Mouse (Mus musculus) left cerebral cortex, postnatal 14 days (tissue): ENCODE measurements around the gene Kbtbd6. TPM values are rescaled to one million over a fixed set of nuclear protein-coding genes. Genes with fewer than 3 reads are reported as not detected.
"Not testable (repeated sequence)": the region's sequence is repeated elsewhere in the genome, so short reads cannot be mapped to it uniquely, and the experiment has no call there.

Experiments
- DNase-seq, 2 experiments: peaks; one replicate each; pipeline ENCODE4 v3.0.0; 2021 to 2022; ENCODE audit warnings: low spot score in 2 of 2, mixed read lengths in 1 of 2
- intact Hi-C: fragments of 180-260 bp; cut with DNase I; formaldehyde crosslinking; loops from one replicate; pipeline ENCODE4 v1.15.1; 2025
- long read RNA-seq, 2 experiments: library from polyadenylated mRNA; stranded (forward); transcript quantifications; one replicate each; pipeline ENCODE4 v2.0.0; 2021
- total RNA-seq, 2 experiments: library from RNA; stranded (reverse); gene quantifications; 2 replicates each; pipeline ENCODE4 v1.2.3; 2021

The Kbtbd6 gene
- total RNA-seq: 1 to 10 TPM in 1 of 2 experiments, under 1 TPM in 1; 0.99 to 1.4 TPM
- long read RNA-seq, experiment 1, partial matches to known transcripts: 0 of 2 reads
- long read RNA-seq, experiment 1, other reads (novel, unspliced or antisense): 0 of 2 reads
- long read RNA-seq, experiment 2, partial matches to known transcripts: 0 of 1 reads
- long read RNA-seq, experiment 2, other reads (novel, unspliced or antisense): 0 of 1 reads

DNA sequence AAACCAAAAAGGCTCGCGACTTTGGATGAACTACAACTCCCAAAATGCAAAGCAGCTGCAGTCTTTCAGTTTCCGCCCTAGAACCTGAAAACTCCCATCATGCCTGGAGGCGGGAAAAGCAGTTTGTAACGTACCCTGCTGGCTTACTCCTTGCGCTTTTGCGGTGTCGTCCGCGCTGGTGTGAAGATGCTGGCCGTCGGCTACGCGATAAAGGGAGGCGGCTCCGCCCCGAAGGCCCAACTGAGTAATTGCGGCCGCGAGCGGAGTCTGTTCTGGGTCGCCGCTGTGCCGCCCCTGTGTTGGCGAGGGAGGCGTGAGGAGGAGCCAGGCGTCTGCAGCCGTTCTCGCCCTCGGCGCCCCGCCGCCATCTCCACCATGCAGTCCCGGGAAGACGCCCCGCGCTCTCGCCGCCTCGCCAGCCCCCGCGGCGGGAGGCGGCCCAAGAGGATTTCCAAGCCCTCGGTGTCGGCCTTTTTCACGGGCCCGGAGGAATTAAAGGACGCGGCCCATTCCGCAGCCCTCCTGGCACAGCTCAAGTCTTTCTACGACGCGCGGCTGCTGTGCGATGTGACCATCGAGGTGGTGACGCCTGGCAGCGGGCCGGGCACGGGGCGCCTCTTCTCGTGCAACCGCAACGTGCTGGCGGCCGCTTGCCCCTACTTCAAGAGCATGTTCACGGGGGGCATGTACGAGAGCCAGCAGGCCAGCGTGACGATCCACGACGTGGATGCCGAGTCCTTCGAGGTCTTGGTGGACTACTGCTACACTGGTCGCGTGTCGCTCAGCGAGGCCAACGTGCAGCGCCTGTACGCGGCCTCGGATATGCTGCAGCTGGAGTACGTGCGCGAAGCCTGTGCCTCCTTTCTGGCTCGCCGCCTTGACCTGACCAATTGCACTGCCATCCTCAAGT lies at the start of gene Kbtbd6:
Gene Kbtbd6 (plus strand): TSS at position 155 of the 910 bp plus-strand sequence.
- intact Hi-C loops: not testable (repeated sequence)
- peak; percentile 81 to 83 for DNase-seq

DNA sequence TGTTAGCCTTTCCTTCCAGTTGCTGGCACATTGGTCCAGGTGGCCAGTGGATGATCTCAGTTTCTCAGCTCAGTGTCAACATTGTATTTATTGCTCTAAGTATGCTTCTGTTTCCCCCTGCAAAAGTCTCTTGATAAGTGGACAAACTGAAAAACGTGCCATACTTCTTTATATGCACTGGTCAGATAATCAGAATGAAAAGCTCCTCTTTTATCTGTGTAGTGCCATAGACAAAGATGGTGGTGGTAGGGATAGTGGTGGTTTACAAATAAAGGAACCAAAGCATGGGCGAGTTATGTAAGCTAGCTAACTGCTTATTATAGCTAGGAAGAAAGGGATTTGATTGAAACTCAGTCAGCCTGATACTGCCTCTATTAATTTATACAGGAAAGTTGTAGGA lies 44.0 kb upstream of the Kbtbd6 start:
- intact Hi-C loops: no loop called here

DNA sequence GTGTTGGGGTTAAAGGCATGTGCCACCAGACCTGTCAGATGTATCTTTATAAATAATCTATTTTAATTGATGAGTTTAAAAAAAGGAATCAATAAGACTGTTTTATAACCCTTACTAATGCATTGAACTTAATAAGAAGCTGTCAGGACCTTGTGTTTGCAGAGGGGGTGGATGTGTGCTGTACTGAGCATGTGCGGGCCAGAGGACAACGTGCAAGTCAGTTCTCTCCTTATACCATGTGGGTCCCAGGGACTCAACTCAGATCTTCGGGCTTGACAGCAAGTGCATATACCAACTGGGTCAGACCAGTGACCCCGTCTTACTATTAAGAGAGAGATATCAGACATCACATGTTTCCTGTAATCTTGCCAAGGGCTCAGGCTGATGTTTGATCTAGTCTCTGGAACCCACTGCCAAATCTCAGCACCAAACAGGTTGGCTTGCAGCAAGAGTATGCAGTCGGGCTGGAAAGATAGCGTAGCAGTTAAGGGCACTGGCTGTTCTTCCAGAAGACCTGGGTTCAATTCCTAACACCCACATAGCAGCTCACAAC lies 42.3 kb upstream of the Kbtbd6 start:
- intact Hi-C loops: no loop called here
- no peak for DNase-seq

More for the DNA sequence above, 44.0 kb upstream of the Kbtbd6 start:
- no peak for DNase-seq

DNA sequence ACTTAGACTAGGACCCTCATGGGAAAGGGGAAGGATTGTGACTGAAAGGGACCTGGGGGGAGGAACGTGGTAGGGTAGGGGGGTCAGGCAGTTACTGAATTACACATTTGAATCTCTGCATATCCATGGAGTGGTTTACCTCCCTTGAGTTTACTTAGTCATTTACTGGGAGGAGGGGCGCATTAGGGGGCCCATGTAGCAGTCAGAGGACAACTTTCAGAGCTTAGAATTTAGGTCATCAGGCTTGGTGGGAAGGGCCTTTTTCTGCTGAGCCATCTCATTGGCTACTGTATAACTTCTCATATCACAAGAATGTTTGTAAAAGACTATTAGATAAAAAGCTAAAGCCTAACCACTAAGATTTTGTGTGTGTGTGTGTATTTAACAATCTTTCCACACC lies 41.0 kb upstream of the Kbtbd6 start:
- intact Hi-C loops: no loop called here
- DNase-seq: no peak

DNA sequence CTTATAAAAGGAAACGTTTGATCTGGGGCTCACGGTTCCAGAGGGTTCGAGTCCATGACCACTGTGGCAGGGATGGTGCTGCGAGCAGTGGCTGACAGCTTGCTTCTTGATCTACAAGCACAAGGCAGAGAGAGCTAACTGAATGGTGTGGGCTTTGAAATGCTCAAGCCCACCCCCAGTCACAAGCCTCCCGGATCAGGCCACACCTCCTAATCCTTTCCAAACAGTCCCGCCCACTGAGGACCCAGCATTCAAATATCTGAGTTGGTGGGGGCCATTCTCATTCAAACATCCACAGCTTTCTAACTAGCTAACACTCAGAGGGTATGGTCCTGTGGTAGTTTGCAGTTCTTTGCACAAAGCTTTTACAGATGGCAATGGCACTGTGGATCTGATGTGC lies 38.5 kb upstream of the Kbtbd6 start:
- no peak for DNase-seq
- intact Hi-C loops: no loop called here

DNA sequence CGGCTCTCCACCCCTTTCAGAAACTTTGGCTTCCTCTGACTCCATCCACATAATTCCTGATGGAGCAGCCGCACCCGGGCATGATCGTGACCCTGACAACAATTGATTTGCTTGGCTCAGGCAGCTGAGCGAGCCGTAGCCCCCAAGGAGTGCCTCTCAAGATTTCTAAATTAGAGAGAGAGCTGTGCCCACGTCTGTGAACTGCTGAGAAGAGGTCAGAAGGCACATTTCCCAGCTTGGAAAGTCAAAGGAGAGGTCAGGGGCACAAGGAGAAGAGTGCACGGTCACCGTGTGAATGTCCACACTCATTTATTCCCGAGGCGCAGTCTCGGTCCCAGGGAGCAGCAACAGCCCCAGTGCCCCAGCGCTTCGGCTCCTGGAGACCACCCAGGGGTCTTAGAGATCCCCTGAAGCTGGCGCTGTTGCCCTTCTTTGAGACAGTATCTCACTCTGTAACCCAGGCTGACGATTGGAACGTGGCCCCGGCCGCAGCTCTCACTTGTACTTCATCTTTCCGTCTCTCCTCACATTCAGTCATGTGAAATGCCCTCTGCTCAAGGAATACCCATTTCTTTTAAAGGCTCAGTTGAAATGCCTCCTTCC lies 31.5 kb upstream of the Kbtbd6 start:
- intact Hi-C loops: no loop called here
- no peak for DNase-seq

DNA sequence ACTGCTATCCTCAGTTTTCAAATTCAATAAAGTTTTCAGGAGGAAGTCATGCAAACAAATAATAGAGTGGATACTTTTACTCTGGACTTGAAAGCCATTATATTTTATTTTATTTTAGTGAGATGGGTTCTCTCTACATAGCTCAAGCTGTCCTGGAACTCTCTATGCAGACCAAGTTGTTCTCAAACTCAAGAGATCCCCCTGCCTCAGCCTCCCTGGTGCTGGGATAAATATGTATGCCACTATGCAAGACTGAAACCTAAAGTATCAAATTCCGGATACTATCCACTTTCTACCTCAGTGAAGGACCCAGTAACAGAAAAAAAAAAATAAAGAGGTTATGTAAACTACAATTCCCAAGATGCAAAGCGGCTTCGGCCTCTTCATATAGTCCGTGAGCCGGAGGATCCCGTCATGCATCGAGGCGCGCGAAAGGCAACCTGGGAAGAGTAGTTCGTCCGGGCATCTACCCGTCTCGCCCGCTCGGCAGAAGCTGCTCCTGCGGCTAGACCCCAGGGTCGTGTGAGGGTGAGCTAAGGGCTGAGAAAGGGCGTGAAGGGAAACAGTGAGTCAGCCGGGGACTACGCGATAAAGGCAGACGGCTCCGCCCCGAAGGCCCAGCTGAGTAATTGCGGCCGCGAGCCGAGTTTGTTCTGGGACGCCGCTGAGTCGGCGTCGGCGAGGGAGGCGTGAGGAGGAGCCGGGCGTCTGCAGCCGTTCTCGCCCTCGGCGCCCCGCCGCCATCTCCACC lies 25.5 kb upstream of the Kbtbd6 start, which contains the start of gene Kbtbd7:
Gene Kbtbd7 (plus strand): TSS at position 533 of the 751 bp plus-strand sequence.
- intact Hi-C loops: no loop called here
- peak; percentile 95 for DNase-seq

DNA sequence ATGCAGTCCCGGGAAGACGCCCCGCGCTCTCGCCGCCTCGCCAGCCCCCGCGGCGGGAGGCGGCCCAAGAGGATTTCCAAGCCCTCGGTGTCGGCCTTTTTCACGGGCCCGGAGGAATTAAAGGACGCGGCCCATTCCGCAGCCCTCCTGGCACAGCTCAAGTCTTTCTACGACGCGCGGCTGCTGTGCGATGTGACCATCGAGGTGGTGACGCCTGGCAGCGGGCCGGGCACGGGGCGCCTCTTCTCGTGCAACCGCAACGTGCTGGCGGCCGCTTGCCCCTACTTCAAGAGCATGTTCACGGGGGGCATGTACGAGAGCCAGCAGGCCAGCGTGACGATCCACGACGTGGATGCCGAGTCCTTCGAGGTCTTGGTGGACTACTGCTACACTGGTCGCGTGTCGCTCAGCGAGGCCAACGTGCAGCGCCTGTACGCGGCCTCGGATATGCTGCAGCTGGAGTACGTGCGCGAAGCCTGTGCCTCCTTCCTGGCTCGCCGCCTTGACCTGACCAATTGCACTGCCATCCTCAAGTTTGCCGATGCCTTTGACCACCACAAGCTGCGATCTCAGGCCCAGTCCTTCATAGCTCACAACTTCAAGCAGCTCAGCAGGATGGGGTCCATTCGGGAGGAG lies 24.8 kb upstream of the Kbtbd6 start:
- intact Hi-C loops, DNase-seq: not testable (repeated sequence)

DNA sequence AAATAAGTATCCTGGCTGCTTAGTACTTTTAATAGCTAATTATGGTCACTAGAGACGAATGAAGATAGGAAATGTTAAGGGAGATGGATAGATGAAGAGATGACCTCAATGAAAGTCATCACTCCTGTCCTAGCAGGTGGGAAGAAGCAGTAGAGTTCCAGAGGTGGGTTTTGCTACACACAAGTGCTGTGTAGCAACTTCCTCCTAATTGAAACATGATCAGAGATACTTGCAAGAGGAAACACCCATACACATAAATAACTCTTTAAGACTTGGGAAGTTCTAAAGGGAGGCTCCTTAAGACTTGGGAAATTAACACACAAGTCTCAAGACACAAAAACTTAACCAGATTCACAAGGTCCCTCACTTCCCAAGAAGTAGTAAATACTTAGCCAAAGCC lies 17.6 kb upstream of the Kbtbd6 start:
- intact Hi-C loops: no loop called here
- DNase-seq: no peak

DNA sequence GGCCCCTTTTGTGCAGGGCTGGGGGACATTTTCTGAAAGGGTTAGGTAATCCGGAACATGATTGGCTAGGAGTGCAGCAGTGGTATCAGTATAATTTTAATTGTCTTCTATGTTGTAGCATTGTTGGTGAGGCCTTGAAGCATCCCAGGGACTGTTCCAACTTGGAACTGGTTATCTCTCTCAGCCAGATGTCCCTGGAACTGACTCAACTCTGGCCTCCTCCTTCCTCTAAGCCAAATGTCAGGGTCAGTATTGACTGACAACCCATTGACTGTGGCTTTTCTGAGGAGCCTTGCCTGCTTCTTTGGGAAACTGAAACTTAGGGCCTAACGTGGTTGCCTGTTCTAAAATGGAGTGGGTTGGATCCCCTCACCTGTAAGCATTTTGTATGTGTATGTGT lies 11.0 kb upstream of the Kbtbd6 start:
- intact Hi-C loops: no loop called here
- DNase-seq: no peak

DNA sequence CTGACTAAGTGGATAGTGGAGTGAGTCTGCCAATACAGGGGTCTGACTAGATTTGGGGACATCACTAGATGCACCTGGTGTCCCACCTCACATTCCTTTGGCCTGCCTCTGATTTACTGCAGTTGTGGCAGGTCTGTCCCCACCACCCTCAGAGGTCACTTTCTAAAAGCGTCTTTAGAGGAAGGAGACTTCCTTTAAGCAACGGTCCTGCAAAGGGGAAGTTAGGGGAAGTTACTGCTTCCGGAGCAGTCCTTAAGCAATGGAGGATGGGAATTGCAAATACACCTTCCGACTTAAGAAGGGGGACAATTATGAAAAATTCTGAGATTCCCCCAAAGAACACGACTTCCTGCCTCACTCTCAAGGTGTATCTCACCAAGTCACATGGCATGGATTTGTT lies 10.2 kb upstream of the Kbtbd6 start:
- no peak for DNase-seq
- intact Hi-C loops: no loop called here

DNA sequence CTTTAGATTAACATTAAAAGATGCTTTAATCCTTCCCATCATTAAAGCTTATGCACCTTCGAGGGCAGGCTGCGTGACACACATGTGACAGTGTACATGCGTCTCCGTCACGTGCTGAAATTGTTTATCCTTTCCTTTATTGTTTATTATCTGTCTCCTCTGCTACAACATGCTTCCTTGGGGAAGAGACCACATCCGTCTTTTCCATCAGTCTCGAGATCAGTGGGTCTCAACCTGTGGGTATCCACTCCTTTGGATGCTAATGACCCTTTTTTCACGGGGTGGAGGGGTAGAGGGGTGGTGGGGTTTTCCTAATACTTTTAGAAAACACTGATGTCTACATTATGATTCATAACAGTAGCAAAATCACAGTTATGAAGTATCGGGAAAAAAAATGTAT lies 7.0 kb upstream of the Kbtbd6 start:
- no peak for DNase-seq
- intact Hi-C loops: no loop called here

DNA sequence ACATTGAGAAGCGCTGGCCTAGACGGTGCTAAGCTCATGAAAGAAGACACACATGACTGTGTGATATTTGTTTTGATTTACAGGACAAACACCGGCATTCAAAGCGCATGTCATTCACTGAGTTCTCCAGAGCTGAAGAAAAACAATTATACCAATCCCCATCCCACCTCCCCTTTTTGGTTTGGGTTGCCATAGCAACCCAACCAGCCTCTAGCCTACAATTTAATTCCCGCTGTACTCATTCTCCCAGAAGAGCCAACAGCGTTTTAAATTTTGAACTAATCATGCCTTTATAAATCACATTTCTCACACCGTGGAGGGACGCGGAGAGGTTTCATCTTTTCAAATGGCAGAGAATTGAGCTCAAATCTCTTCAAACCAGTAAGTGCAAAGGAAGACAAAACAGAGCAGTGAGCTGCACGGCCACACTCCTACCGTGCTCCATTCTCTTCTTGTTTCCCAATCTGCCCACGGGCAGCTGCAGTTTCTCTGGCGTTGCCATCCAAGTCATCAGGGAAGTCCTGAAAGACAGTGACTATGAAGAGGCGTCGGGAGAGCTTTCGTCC lies 6.5 kb upstream of the Kbtbd6 start:
- DNase-seq: peak; percentile 26 to 68
- intact Hi-C loops: no loop called here

DNA sequence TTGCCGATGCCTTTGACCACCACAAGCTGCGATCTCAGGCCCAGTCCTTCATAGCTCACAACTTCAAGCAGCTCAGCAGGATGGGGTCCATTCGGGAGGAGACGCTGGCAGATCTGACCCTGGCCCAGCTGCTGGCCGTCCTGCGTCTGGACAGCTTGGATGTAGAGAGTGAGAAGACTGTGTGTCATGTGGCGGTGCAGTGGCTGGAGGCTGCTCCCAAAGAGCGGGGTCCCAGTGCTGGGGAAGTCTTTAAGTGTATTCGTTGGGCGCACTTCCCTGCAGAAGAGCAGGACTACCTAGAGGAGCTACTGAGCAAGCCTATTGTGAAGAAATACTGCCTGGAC lies 928 bp downstream of the Kbtbd6 start:
- intact Hi-C loops, DNase-seq: not testable (repeated sequence)

DNA sequence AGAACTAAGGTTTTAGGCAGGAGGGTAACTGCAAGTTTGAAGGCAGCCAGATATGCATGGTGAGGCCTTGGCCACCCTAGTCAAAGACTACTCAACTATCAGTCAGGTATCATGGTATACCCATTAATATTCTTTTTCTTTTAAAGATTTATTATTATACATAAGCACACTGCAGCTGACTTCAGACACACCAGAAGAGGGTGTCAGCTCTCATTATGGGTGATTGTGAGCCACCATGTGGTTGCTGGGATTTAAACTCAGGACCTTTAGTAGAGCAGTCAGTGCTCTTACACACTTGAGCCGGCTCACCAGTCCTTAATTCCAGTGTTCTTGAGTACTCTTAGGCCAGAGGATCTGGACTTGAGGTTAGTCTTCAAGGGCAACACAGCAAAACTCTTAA lies 8.8 kb downstream of the Kbtbd6 start:
- DNase-seq: no peak
- intact Hi-C loops: no loop called here

DNA sequence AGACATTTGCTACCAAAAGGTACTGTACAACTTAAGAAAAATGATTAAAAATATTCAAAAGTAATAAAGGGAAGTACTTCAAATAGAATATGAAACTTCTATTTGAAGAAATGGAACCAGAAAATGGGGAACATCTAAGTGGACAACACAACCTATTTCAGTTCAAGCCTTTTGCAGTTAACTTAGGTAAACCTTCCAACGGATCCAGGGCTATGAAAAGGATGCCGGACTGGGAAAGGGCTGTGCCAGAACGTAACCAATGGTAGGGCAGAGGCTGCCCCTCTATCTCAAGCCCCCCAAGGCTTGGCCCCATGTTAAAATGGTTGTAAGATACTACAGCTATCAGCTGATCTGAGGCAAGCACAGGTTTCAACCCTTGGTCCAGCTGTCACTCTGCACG lies 9.4 kb downstream of the Kbtbd6 start:
- intact Hi-C loops: no loop called here
- no peak for DNase-seq

DNA sequence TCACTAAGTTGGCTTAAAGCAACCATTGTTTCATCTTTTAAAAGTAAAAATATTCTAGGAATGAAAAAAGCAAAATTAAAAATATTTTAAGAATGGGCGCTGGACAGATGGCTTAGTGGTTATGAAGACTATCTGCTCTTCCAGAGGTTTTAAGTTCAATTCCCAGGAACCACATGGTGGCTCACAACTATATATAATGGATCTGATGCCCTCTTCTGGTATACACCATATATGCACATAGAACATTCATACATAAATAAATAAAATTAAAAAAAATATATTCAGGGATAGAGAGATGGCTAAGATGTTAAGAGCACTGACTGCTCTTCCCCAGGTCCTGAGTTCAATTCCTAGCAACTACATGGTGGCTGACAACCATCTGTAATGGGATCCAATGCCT lies 14.0 kb downstream of the Kbtbd6 start:
- intact Hi-C loops: loop anchor here (5.0 kb wide), 1 partner anchor 73 kb away; the partner anchor contains the start of gene Naa16
- DNase-seq: no peak

DNA sequence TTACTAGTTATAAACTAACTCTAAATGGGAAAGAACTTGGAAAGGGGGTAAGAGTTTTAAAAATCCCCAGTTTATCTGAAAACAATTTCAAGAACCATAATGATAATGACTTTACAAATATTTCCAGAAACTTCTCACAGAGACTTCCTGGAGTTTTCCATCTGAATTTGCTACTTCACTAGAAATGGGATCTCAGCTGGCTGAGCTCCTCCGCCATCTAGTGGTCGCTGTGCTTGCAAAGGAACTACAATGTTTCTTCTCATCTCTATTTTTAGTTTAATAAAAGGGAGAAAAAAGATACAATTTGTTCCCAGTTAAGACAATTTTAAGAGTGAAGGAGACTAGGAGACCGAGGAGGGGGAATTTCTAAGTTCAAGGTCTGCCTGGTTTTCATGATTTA lies 16.0 kb downstream of the Kbtbd6 start:
- peak; percentile 73 to 78 for DNase-seq
- intact Hi-C loops: loop anchor here (5.0 kb wide), 1 partner anchor 75 kb away; the partner anchor contains the start of gene Naa16

DNA sequence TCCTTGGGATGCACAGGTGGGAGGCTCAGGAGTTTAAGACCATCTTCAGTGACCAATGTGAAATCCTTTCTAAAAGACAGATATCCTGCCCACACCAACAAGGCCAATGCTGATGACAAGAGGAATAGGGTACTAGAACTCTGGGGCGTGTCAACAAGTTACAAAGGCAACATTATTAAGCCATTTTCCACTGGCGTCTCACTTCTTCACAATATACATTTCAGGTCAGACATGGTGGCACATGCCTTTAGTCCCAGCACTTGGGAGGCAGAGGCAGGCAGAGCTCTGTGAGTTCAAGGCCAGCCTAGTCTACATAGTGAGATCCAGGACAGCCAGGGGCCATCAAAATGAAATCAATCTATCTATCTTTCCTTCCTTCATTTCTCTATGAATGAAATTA lies 21.7 kb downstream of the Kbtbd6 start:
- intact Hi-C loops: loop anchor here (5.0 kb wide), 1 partner anchor 346 kb away; no protein-coding TSS in a partner anchor

More for the DNA sequence above, 21.7 kb downstream of the Kbtbd6 start:
- no peak for DNase-seq
